Mouse (Mus musculus) retina, postnatal 1 day (tissue): ENCODE results near the gene Slc9a7.

Experiments
- DNase-seq: peaks from one replicate; pipeline ENCODE4 v3.0.0-alpha.2; 2012

Gene Slc9a7

DNA sequence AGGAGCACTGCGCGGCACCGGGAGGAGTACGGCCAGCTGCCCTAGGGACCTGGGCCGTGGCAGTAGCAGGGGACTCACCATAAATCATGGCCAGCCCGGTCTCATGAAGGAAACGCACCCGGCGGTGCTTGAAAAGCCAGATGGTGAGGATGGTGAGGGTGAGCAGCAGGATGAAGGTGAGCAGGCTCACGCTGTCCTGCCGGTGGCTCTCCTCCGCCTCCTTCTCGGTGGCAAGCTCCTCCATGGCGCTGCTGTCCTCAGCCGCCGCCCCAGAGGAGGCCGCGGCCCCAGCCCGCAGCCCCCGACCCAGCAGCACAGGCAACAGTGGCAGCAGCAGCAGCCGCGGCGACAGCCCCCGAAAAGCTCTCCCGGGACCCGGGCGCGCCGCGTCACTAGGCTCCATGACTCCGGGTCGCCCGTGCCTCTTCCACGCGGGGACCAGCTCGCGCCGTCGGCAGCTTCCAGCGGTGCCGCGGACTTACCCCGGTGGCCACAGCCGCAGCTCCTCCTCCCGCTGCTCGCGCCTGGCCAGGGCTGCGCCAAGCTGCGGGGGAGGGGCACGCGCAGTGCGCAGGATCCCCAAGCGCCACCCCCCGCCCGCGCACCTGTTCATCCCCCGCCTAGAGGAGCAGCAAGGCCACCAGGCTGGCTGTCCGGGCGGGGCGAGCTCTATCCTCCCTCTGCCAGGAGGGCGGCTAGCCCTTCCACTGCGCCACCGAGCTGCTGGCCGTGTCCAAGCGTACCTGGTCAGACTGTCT lies at the start of gene Slc9a7:
TSS of gene Slc9a7 (minus strand) at position 526 of the 758 bp plus-strand sequence.
- DNase-seq, result peak; percentile 78

DNA sequence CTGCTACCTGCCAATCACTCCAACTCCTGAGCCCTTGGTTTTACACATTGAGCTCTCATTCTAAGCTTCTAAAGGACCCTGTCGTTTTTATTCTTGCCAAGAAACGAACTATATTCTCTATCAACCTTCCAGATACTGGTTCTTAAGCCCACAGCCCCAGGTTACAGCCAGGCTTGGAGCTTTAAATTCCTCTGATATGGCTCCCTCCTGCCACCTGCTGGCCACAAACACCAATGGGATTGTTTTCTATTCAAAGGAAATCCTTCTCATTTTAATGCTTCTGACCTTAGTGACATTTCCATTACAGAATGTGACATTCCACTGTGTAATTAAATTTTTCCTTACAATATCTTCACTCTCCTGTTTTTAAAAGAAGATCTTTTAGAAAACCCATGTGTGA lies 44.1 kb upstream of the Slc9a7 start:
- peak; percentile 42 for DNase-seq

DNA sequence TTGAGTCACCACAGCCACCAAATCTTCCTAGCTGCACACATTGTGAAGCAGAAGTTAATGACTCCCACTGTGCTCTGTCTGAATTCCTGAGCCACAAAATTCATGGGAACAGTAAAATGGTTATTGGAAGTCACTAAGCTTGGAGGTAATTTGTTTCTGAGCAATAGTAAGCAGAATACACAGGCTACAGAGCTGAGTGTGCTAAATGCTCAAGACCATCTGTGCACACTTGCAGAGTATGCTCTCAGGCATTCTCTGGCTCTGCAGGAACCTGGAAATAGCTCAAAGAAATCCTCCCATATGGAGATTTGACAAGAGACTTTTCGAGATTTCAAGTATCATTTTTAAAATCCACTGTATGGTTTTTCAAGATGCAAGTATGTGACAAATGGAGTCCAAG lies 41.1 kb upstream of the Slc9a7 start:
- no peak for DNase-seq

DNA sequence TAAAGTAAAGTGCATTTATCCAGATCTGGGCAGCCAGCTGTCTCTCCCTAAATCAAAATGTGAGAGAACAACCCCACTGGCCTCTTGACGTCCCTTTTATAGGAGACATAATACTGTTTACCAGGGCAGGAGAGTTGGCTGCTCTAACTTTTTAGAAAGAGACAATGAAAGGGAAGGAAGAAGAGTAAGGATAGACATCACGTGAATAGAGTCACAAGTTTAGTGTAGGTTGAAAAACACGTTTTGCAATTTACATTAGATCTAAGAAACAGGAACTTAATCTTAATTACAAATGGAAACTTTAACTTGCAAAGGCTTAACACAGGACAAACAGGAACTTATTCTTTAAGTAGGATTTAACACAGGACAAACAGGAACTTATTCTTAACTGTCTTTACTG lies 15.6 kb upstream of the Slc9a7 start:
- DNase-seq, result no peak

DNA sequence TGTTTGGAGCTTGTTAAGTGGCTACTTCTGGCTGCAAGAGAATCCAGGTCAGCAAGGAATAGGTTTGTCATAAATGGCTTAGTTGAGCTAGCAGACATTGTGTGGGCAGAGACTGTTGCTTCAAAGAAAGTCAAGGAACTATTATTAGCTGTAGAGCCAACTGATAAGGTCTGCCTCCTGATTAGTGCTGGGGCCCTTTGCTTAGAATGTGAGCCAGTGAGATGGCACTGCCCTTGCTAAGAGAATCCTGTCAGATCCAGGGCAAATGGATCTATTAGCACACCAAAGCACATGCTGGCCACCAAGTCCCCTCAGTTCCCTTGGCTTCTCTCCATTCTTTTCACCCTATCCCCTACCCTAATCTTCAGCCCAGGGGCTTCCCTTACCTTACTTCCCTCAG lies 14.3 kb upstream of the Slc9a7 start:
- DNase-seq, result no peak

DNA sequence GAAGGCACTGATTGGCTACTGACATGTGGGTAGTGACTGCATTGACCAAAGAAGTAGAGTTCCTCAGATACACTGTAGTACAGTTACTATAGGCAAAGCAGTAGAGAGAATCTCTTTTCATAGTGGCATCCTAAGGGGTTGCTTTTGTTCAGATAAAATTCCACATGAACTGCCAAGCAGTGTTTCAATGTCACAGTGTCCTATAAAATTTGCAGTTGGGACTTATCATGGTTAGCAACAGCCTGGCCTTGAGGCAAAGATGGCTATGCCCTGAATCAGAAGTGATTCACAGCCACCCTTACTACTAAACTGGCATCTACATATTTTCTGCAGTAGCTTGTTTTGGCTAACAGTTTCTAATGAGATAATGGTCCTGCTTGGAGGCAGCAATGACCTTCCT lies 11.7 kb upstream of the Slc9a7 start:
- DNase-seq, result no peak

DNA sequence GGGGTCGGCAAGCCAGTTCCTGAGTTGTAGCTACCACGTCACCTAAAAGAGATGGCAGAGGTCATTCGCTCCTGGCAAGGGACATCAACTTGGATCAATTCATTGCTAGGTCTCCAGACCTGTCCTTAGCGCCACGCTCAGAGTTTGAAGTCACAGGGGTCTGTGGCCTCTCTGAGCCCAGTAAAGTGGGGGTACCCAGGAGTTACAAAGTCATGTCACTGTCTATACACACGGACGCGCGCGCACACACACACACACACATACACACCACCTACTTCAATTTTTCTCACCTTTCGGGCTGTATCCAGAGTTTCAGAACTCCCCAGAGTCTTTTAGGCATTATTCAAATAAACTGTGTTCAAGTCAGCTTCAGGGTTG lies 422 bp upstream of the Slc9a7 start:
- peak; percentile 4 for DNase-seq

DNA sequence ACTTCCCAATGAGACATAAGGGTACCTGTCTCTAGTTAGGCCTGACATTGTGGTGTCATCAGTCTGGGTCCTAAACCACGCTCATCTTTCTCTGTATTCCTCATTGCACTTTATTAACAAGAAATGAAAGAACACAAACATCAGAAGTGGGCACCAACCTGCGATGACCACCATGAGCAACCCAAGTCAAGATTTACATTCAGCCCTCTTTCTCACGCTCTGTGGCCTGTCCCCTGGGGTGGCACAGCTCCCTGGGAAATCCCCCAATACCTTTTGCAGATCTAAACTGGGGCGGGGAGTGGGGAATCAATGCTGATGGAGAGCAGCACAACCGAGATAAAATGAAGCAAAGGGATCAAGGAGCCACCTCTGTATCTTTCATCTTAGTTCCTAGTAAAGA lies 892 bp downstream of the Slc9a7 start:
- DNase-seq, result peak; percentile 1

DNA sequence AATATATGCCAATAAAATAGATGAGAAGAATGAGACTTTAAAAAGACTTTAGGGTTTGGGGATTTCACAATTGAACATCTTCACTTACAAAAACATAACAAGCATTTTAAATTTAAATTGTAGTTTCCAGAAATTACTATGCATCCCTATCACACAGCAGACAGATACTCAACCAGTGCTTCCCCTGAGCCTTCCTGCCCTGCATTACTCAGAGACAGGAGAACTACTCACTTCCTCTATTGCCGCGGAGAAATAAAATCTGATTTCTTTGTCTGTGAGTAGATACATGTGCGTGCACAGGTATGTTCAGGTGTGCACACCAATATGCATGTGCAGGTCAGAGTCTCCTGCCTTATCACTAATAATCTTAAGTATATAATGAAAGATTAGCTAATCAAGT lies 2.9 kb downstream of the Slc9a7 start:
- DNase-seq, result no peak

DNA sequence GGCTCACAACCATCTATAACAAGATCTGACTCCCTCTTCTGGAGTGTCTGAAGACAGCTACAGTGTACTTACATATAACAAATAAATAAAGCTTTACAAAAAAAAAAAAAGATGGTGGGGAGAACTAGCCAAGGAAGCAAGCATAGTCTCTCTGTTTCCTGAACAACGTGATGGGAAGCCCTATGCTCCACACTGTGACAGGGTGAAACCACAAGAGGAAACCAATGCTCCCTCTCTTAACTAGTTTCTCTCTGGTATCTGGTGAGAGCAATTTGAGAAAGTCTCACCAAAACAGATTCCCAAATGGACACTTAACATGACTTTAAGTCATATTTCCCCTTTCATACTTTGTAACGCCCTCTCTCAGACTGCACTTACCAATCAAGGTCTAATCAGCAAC lies 5.4 kb downstream of the Slc9a7 start:
- DNase-seq, result no peak

DNA sequence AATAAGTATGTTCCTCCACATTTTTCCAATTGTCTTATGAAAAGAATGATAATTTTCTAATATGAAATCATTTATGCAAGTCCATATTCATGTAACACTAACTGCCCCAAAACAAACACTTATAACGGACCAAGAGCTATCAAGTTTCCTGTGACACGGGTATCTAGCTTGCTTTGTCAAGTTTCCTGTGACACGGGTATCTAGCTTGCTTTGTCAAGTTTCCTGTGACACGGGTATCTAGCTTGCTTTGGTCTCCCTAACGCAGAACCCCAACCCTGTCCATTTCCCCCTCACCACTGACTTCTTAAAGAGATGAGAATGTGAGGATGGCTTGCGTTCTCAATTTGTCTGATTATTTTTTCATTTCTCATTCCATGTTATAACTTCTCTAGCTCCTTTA lies 12.2 kb downstream of the Slc9a7 start:
- no peak for DNase-seq

DNA sequence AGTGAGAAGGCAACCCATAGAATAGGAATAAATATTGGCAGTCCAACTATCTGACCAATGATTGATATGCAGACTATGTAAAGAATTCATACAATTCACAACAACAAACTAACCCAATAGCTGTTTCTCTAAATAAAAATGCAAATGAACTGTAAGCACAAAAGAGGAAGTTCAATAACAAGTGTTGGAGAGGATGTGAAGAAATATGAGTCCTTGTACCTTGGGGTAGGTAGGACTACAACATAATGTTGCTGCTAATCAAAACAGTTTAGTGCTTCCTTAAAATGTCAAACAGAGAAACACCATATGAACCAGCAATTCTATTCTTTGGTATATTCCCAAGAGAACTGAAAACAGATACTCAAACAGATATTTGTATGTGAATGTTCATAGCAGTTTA lies 17.8 kb downstream of the Slc9a7 start:
- no peak for DNase-seq

DNA sequence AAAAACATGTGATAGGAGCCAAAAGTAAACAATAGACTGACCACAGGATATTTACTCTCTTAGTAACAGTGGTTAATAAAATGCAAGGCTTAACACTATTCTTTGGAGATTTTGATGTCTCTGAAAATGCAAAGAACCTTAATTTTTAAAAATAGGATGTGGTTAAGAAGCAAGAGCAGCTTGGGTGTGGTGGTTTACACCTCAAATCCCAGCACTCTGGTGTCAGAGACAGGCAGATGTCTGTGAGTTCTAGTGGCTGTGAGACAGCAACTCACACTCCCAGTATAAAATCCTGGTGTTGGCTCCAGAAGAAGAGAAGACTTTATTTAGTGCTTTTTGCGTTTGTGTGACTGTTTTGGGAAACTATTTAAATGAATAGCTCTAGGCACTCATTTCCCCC lies 19.6 kb downstream of the Slc9a7 start:
- no peak for DNase-seq

DNA sequence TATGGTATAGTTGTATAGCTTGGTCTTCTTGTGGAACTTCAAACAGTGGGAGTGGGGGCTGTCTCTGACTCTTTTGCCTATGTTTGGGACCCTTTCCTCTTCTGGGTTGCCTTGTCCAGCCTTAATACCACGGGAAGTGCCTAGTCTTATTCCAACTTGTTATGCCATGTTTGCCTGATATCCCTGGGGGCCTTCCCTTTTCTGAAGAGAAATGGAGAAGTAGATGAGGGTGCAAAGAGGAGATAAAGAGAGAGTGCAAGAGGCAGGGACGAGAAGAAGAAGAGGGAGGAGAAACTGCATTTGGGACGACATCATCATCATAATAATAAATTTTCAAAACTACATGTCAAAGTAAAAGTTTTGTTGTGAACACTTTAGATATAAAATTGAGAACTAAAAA lies 21.6 kb downstream of the Slc9a7 start:
- DNase-seq, result no peak

DNA sequence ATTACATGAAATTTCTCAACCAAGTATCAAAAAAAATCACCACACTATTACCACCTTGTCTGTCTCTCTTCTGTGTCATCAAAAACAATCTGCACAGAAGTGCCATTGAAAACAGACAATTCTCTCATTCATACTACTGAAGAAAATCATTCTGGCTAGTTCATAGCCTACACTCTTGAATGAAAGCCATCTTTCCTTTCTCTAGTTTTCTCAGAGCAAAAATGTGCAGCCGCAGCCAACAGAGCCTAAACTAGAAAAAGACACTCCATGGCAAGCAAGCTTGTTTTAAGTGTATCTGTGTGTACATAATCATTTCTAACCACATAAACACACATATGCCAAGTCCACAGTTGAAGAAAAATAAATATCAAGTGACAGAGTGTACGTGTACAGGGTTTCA lies 27.2 kb downstream of the Slc9a7 start:
- DNase-seq, result no peak

DNA sequence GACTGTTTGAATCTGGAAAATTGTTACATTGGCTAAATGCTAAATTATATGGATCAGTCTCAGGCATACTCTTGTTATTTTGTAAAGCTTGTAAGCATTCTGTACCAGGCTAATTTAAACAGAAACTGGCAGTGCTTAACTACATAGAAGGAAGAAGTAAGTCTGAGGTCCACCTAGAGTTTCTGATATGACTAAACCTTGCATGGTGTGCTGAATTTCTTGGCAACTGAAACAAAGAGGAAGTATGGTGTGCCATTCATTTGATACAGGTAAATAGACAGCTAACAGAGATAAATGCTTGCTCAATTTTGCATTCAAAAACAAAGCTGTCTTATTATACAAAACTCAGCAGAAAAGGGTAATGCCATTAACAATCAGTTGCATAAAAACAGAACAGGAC lies 63.5 kb downstream of the Slc9a7 start:
- DNase-seq, result no peak

DNA sequence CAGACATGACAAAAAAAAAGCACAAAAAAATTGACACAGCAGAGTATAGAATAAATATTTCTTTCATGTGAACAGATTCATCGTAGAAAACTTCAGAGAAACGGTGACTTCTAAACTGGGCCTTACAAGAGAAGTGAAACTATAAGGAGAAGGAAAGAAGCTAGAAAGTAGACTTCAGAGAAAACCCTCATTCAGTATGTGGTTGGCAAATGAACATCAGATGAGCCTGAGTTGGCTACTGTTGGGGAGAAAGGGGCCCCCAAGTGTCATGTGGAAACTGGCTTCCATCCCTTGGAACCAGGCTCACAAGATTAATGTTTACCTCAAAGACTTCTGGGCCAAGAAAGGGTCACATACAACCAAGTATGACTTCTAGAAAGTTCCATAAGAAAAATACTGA lies 70.1 kb downstream of the Slc9a7 start:
- DNase-seq, result no peak

DNA sequence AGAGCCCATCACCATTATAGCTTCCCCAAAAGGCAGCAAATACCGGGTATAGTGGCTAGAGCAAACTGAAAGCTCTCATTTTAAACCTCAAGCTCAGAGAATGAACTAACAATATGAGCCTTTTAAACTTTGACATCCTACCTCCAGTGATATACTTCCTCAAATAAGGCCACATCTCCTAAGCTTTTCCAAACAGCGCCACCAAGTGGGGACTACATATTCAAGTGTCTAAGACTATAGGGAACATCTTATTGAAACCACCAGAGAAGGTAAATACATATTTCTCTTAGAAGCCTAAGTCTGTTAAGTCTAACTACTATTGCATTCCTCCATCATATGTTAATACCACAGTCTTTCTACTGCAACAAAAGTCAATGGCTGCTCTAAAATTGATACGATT lies 106.0 kb downstream of the Slc9a7 start:
- no peak for DNase-seq

DNA sequence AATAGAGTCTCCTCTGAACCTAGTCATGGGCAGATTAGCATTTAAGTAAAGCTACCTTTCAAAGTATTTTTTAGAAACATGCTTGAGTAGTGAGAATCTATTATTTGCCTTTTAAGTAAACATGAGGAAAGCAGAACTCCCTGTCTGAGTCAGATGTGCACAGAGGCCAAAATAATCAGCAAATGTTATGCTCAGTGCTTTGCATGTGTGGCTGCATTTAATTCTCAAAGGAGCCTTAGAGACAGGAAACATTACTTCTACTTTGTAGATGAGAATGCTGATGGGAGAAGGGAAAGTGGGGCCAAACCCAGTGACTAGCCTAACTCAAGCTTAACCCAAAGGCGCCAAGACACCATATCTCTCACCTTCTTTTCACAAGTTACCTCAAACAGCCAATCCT lies 114.8 kb downstream of the Slc9a7 start:
- DNase-seq, result no peak

DNA sequence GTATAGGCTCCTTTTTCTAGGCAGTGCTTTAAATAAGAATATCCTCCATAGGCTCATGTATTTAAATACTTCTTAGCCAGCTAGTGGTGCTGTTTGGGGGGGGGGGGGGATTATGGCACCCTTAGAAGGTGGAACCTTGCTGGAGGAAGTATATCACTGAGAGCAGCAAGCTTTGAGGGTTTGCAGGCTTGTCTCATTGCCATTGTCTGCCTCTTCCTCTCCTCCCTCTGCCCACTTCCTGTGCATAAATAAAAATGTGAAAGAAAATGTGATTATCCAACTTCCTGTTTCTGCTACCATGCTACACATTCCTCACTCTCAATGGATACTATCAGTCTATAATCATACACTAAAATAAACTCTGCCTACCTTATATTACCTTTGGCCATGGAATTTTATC lies 123.2 kb downstream of the Slc9a7 start:
- DNase-seq, result no peak

DNA sequence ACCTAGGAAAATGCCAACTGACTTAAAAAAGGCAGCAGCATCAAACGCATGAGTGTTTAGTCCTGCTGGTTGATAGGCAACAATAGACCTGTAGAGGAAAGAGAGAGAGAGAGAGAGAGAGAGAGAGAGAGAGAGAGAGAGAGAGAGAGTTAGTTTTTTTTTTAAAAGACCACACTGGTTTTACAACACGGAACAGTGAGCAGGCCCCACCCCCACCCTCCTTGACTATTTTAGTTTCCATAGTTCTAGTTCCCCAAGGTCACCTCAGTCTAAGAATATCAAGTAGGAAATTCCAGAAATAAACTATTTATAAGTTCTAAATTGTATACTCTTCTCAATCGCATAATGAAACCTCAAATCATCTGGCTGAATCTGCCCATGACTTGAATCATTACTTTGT lies 126.6 kb downstream of the Slc9a7 start:
- DNase-seq, result no peak

DNA sequence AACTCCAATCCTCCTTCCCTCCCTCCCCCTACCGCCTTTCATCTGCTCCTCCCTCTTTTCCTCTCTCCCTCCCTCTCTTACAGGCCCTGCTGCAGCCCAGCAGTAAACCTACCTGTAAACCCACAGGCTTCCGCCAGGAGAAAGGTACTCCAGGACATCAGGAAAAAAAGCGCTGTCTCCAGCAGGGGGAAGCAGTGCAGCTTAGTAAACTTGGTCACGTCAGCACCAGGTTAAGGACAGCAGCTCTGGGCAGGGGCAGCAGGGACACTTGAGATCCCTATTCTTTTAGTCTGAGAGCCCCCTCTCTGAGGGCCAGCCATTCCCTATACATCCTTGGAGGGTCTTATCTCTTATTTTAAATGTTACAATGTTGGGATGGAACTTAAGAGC lies 129.3 kb downstream of the Slc9a7 start:
- peak; percentile 52 for DNase-seq

DNA sequence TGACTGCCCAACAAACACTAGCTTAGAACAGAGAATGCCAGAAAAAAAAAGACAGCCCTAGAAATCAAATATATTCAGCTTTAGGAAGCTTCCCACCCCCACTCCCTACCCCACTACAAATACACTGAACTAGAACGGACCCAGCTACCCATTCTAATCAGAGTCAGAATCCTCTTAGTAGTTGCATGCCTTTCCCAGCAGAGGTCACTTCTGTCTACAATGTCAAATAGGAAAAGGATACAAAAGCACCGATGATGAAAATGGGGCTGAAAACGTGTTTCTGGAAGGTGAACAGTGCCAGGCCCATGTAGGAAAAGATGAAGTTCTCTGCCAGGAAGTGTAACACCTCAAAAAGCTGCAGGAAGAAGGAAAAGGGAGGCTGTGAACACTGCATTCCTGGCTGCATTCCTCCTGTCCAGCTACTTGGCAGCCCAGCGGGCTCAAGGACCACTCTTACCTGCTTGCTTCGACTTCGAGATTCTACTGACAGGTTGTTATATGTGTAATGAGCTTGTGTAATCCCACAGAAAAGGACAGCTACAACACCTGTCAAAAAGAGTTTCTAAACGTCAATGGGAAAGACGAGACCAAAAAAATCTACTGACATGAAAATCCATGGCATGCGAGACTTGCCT lies 129.8 kb downstream of the Slc9a7 start:
- peak; percentile 19 for DNase-seq

DNA sequence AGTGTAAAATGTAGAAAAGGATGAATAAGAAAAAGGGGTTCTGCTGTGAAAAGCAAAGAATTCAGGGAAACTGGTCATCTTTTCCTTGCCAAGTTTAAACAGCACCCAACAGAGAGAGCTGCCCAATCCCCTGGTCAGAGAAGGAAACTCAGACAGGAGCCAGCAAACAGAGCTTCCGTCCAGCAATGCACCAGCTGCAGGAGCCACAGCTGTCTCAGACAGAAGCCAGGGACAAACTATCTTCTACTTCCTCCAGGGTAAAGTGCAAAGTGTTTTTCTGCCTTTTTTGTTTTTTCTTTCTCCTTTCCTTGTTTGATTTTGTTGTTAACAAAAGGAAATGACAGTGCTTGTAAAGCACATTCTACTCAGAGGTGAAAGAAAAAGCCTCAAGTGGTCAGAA lies 131.3 kb downstream of the Slc9a7 start:
- DNase-seq, result no peak

DNA sequence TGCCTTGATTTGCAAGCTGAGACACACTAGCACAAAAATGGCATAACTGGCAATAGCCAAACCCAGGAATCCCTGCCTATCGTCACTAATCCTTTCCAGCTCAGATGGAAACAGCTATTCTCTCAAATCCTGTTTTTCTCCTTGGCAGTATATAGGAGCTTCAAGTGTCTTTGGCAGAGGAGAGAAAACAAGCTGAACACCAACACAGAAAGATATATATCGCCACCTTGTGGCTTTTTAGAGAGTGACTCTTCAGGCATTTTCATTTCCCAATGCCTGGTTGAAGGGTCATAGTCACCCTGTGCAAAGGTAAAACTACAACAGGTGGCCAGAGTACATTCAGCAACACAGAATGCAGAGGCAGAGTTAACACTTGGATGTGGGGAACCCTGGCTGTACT lies 134.1 kb downstream of the Slc9a7 start:
- DNase-seq, result peak; percentile 23
